Mouse (Mus musculus): ENCODE results near the gene Defb23.

Gene Defb23

DNA sequence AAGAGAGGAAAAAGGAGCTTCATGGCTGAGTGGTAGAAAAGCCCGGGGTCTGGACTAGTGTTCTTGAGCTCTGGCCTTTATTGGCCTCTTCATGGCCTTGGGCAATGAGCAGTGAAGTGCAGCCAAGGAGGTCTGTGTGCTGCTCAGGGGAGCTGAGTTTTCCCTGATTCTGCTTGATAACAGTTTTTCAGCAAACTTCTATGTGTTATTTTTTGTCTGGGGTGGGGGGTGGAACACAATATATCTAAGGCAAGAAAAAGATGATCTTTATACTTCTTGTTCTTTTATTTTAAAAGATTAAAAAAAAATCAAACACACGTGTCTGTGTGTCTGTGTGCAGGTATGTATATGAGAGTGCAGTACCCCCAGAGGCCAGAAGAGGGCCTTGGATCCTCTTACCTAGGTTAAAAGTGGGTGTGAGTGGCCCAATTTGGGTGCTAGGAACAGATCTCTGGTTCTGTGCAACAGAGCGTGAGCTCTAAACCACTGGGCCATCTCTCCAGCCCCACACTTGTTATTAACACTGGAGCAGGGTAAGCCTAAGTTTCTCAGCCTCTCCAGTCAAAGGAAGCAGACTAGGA lies at the start of gene Defb23:
Gene Defb23, minus strand, starts transcription at position 51 of the 581 bp plus-strand sequence.
- DNase-seq (ENCODE audit: low spot score): no peak

DNA sequence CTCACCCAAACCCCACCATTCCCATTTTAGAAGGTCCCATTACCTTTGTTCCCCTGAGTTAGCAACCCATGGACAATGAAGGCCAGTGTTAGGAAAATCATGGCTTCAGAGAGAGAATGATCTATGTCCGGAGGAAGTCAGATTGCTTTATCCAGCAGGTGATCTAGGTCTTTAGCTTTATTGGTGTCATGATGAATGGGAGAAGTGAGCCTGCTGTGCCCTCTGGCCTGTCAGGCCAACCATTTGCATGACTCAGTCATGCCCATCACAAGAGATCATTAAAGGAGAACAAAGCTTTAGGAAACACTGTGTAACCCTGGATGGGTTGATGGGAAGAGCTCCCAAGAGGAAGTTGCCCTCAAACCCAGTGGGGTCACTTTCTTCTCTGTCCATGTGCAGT lies 47.2 kb upstream of the Defb23 start, which contains the start of gene Defb26:
Gene Defb26, minus strand, starts transcription at position 101 of the 400 bp plus-strand sequence.
- DNase-seq (ENCODE audit: low spot score): no peak

DNA sequence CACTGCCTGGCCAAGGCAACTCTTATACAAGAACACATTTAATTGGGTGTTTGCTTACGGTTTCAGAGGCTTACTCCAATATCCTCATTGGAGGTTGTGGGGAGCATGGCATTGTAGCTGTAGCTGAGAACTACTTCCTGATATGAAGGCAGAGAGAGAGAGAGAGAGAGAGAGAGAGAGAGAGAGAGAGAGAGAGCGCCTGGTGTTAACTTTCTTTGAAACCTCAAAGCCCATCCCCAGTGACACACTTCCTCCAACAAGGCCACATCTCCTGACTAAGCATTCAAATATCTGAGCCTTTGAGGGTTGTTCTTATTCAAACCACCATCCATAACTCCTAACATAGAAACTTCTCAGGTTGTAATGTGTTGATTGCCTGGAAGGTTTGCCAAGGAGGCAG lies 39.5 kb upstream of the Defb23 start:
- no peak for DNase-seq (ENCODE audit: low spot score)

DNA sequence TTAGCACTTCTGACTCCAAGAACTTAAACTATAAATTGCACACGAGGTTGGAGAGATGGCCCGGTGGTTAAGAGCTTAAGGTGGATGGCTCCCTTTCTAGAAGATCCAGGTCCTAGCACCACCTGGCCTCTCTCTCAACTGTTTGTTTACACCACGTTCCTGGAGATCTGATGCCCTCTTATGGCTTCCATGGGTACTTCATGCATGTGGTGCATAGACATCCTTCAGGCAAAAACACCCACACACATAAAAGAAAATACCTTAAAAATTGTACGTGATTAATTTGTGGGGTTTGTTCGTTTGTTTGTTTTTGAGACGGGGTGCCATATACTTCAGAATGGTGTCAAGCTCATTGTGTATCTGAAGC lies 36.4 kb upstream of the Defb23 start:
- no peak for DNase-seq (ENCODE audit: low spot score)

DNA sequence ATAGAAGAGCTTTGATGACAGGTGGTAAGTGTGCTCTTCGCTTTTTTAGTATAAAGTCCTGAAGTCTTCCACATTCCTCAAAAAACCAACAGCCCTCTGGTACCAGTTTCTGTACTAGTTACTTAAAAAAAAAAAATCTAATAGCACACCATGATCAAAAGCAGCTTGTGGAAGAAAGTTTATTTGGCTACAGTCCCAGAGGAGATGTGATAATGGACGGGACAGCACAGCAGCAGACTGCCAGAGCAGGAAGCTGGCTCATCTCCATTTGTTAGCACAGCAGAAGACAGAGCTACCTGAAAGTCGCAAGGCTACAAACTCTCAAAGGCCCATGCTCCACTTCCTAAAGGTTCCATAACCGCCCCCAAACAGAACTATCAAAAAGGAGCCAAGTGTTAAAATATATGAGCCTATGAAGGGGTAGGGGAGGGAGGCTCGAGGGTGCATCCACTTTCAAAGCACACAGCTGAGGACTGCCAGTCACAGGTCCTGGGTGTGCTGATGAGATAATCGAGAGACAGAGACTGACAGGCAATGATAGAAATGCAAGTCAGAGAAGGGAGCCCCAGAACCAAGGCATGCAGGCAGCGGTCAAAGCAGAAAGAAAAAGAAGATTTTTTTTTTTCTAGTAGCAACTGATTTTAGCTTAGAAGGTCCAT lies 35.9 kb upstream of the Defb23 start:
- DNase-seq (ENCODE audit: low spot score): no peak

DNA sequence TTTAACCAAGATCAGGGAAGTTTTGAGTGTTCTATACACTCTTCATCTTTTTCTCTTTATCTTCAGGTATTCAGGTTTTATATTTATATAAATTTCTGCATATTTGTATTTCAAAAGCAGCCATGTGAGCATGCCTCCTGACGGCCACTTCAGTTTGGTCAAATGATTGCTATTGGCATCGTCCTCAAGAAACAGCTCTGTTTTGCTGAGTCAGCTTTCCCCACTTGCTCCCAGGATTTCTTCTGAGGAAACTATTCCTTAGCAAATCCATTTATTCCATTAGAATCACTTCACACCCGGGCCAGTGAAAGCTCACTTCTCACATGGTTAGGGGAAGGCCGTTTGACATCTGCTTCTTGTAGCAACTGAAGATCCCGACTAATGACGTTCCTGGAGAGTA lies 33.6 kb upstream of the Defb23 start:
- DNase-seq (ENCODE audit: low spot score): no peak

DNA sequence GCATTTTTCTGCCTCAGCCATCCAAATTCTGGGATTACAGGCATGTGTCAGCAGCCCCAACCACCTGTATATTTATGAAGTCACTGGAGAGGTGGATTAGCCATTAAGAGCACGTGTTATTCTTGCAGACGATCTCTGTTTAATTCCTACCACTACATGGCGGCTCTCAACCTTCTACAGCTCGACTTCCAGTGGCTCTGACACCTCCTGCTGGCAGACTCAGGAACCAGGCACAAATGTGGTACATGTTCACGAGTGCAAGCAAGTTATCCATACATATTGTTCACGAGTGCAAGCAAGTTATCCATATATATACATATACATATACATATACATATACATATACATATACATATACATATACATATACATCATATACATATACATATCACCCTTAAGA lies 28.7 kb upstream of the Defb23 start:
- no peak for DNase-seq (ENCODE audit: low spot score)

DNA sequence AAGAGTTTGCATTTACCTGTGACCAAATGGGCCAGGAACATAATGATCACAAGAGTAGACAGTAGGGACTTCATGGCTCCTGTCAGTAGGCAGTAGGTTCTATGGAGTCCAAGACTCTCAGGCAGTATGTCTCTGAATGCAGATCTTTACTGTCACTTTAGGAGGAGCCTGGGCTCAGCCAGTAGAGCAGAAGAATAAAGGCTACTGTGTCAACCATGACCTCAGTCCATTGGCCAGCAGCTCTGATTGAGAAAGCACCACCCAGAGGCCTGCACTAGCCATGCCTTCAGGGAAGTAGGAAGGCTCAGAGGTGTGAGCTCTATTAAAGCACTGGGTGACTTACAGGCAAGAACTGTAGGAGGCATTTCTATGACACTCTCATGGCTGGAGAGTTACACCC lies 25.6 kb upstream of the Defb23 start, which contains the start of gene Defb22:
Gene Defb22, minus strand, starts transcription at position 101 of the 400 bp plus-strand sequence.
- no peak for DNase-seq (ENCODE audit: low spot score)

DNA sequence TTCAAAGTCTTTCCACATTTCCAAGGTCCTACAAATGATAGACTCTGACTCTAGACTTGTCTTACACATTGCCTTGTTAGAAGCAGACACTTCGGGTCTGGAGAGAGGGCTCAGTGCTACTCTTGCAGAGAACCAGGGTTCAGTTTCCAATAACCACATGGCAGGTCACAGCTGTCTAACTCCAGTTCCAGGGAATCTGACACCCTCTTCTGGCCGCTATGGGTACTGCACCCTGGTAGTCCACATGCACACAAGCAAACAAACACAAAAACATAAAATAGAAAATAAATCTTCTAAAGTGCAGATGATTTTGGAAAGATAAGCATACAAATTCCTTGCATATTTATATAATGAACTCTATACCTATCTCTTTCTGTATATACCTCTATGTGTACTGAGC lies 22.6 kb upstream of the Defb23 start:
- DNase-seq (ENCODE audit: low spot score): no peak

DNA sequence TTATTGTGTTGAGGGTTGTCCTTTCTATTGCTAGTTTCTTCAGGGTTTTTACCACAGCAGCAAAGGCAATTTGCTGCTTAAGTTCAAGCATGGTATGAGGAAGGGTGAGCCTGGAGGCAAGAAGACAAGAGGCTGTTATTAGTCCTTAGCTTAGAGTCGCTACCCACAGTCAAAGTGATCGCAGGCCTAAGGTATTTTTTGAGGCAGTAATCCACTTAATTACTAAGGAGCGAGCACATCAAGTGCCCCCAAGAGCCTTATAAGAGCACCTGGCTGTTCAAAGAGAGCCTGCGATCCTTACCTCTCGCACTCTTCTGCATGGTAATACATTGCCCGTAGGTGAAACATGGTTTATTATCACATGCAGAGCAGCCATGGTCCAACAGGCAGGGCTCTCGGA lies 17.3 kb upstream of the Defb23 start:
- no peak for DNase-seq (ENCODE audit: low spot score)

DNA sequence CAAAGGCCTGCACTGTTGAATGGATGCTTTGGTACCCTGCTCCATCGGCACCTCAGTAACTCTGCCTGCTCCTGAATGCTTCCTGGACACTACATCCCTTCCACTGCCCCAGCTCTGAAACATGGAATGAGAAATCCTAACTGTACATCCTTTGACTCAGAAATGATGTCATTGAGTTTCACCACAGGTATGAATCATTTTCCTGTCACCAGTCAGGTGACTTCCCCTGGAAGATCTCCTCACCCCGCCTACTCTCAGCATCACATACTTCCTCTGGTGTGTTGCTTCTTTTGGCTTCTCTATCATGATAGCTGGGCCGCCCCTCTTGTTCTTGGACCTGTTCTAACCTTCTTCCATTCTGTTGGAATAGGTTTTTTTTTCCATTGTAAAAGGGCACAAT lies 16.5 kb upstream of the Defb23 start:
- DNase-seq (ENCODE audit: low spot score): no peak

DNA sequence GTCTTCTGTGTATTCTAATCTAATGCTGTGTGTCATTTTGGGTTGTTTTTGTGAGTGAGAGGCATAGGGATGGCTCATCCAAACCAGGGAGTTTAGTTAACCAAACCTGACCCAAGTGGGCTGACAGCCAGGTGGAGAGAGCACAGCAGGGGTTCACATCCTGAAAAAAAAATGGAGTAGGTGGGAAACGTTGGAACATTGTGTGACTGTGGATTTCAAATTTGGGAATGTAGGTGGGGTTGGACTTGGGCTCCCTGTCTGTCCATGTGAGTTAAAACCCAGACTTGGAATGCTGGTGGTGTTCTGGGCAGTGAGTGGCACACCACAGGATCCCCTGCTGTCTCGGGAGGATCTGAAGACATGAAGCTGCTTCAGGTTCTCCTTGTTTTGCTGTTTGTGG lies 12.3 kb upstream of the Defb23 start, which contains the start of gene Defb20:
Gene Defb20, plus strand, starts transcription at position 301 of the 400 bp plus-strand sequence.
- no peak for DNase-seq (ENCODE audit: low spot score)

DNA sequence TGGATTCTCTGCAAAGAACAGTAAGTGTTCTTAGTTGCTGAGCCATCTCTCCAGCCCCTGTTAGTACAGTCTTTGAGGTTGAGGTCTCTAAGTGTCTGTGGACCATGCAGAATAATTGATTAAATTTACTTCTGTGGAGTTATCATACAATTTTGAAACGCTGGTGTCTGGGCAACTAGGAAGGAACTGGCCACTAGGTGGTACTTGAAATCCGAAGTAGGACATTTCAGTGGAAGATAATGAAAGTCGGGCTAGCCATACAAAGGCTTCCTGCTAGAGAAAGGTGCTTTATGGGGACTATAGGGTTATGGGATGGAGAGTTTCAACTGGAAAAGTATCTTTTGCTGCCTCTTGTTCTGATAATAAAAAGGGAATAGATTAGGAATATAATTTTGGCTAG lies 8.0 kb upstream of the Defb23 start:
- no peak for DNase-seq (ENCODE audit: low spot score)

DNA sequence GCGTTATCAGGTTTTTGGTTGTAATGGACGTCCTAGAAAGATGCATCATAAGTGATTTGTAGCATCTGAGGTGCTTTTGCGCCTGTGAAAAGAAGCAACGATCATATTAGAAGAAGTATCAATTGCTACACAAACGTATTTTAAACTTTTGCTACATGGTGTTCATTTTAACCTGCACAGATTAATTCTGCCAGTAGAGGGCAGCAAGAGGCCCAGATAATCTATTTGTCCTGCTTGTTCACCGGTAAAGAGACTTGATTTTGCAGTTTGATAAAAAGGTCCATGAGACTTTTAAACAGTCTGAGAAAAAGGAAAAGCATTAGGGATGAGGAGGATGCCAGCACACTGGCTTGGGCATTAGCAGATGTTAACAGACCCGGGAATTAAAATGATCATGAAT lies 6.6 kb upstream of the Defb23 start:
- peak; percentile 74 for DNase-seq (ENCODE audit: low spot score)

DNA sequence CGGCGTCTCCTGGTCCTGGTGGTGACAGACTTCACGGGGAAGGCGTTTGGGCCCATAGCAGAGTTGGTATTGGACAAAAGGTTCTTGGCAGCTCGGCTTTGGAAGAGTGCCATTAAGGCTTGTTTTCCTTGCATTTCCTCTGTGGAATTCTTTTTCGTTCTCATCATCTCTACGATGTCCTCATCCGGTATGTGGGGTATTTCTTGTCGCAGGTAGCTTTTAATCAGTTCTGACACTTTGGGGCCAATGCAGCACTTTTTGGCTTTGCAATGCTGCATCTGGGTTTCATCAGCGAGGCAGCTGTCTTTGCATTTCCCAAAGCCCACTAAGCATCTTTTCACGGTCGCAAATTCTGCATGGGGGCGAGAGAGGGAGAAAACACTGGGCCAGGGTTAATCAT lies 5.2 kb downstream of the Defb23 start:
- DNase-seq (ENCODE audit: low spot score): no peak

DNA sequence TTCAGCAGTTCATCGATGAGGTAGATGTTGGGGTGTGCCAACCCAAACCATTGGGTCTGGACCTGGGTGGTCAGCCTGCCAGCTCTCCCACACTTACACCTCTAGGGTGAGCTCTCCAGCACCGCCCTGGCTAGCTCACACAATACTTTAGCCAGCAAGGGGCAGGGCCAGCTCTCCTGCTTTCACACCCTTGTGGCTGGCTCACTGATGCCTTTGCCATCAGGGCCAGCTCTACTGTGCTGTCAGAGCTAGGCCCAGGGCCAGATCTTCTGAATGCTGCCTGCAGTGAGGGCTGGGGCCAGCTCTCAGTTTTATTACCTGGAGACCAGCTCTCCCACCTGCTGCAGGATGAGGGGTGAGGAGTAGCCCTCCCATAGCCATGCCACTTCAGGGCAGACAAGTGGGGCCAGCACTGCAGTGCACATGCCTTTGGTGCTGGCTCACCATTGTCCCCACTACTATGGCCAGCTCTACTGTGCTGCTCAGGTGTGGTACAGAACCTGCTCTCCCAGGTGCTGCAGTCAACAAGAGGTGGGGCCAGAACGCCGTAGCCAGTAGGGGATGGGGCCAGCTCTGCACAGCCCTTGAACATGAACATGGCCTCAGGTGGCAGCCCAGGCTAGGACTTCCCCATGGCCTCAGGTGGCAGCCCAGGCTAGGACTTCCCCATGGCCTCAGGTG lies 12.2 kb downstream of the Defb23 start:
- no peak for DNase-seq (ENCODE audit: low spot score)

DNA sequence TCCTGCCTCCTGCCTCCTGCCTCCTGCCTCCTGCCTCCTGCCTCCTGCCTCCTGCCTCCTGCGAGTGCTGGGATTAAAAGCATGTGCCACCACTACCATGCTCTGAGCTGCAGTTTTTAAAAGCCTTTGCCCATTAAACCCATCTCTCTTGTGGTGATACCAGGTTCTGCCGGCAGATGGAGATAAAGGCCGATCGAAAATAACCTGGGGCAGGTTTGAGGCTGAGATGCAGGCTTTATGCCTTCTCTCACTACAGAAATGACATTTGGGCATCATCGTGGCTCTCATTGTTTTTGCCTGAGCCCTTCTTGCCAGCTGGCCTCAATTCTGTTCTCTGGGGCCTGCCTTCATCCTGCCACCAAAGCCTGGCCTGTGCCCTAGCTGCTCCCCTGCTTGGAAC lies 14.2 kb downstream of the Defb23 start:
- peak; percentile 73 for DNase-seq (ENCODE audit: low spot score)

DNA sequence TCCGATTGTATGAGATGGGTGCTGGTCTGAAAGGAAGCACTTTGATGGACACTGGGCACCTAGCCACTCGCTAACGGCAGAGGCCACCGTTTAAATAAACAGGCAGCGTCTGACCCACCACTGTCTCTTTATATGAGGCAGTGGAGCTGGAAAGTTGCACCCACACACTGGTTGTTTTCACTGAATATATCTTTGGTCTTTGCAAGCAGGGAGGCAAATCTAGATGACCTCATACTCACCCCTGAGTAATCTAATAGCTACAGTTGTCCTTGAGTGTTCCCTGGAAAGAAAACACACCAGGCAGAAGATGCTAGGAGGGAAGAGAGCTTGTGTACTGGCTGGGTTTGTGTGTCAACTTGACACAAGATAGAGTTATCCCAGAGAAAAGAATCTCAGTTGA lies 17.0 kb downstream of the Defb23 start:
- no peak for DNase-seq (ENCODE audit: low spot score)

DNA sequence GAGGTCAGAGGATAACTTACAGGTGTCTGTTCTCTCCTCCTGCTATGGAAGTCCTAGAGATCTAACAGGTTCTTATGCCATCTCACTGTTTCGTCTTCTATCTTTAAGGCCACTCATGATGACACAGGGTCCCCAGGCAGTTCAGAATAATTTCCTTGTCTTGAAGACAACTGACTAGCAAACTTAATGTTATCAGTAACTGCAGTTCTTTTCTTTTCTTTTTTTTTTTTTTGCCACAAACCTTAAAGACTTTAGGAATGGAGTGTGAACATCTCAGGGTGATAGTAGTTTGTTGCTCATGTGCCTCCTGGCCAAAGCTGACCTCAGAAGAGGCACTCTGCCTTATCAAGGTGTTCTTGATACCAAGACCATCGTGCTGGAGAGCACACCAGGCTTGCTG lies 17.8 kb downstream of the Defb23 start:
- DNase-seq (ENCODE audit: low spot score): no peak

DNA sequence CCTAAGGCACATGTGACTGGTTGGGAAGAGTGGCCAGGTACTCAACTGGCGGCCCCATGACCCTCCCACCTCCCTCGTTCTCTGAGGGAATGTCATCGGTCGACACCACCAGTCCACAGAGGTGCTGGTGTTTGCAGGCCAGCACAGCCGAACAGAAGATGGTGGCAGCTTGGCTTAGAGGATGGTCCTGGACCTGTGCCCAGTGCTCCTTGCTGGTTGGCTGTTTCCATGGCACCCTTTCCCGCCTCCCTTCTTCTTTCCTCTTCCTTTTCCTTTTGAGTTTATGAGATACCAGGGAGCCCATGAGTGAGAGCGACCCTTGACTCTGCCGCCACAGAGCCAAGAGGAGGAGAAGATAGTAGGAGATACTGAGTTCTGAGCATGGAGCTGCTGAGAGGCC lies 21.1 kb downstream of the Defb23 start:
- DNase-seq (ENCODE audit: low spot score): peak; percentile 47

DNA sequence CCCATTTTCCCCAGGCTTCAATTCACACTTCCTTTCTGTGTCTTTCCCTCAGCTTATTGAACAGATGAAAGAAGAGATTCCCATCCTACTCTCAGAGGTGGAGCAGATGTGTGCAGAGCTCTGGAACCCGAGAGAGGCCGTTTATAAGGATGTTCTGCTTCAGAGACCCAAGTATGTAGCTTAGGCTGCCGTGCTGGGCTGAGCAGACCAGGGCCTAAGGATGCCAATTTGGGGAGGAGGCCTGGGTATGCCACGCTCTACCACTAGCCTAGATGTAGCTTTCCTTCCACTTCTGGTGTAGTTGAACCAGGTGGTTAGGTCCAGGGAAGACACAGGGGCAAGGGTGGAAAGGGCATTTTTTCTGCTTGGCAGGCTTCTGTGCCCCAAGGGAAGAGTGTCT lies 22.1 kb downstream of the Defb23 start:
- no peak for DNase-seq (ENCODE audit: low spot score)

DNA sequence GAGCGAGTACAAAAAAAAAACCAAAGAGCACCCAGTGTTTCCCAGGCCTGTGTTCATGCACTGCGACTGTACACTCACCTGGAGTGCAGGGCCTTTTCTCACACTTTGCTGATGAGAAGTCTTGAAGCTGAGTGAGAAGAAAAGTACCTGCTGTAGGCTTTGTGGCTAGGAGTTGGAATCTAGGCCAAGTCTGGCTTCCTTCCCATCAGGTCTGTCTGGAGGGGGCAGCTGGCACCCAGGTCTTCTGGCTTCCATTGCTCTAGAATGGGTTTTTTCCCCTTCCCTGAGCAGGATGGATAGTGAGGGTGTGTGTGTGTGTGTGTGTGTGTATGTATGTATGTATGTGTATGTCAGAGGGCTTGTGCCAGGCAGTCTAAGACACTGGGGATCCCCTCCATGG lies 24.6 kb downstream of the Defb23 start:
- DNase-seq (ENCODE audit: low spot score): no peak

DNA sequence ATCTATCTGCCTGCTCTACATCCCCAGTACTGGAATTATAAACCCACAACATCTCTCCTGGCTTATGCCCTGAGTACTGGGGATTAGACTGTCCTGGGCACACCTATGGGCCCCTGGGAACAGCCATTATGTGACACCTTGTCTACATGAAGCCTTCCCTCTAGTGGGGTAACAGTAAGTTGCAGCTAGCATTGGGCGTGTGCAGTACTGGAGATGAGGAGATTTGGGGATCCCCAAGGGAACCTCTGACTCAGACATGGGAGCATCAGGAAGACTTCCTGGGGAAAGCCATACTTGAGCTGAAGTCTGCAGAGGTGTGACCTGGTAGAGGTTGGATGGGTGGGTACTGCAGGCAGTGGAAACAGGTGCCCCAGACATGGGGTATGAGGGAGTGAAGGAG lies 25.5 kb downstream of the Defb23 start:
- no peak for DNase-seq (ENCODE audit: low spot score)

Measured in layer of hippocampus, adult 11-12 months (tissue).